Mouse (Mus musculus) kidney, adult 9 months (tissue): ENCODE data around the gene Lysmd2.
"Not testable (repeated sequence)": the region's sequence is repeated elsewhere in the genome, so short reads cannot be mapped to it uniquely, and the experiment has no call there.

Source experiments
- DNase-seq: peaks from one replicate; pipeline ENCODE4 v3.0.0; 2022

Gene Lysmd2

DNA sequence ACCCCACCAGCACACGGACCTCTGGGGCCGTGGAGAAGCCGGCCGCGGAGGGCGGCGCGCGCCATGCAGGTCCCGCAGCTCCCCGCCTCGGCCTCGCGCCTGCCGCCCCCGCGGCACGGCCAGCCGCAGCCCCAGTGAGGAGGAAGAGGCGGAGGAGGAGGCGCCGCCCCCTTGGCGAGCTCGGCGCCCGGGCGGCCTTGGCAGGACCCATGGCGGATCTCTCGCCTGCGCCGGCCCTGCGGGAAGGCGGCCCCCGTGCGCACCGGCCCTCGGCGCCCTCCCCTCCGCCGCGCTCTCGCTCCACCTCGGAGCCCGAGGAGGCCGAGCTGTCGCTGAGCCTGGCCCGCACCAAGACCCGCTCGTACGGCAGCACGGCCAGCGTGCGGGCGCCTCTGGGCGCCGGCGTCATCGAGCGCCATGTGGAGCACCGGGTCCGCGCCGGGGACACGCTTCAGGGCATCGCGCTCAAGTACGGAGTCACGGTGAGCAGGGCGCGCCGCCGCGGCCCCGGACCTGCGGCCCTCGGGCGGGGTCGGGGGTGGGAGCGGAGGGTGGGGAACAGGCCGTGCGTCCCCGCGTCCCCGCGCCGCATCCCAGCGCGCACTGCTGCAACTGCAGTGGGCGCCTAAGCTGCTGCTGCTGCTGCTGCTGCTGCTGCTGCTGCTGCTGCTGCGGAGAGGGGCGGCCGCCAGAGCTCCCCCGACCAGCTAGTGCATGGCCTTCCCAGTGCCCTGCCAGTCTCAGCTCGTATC lies at the start of gene Lysmd2:
Gene Lysmd2 (plus strand): TSS at position 186 of the 752 bp plus-strand sequence.
- DNase-seq: peak; percentile 12

DNA sequence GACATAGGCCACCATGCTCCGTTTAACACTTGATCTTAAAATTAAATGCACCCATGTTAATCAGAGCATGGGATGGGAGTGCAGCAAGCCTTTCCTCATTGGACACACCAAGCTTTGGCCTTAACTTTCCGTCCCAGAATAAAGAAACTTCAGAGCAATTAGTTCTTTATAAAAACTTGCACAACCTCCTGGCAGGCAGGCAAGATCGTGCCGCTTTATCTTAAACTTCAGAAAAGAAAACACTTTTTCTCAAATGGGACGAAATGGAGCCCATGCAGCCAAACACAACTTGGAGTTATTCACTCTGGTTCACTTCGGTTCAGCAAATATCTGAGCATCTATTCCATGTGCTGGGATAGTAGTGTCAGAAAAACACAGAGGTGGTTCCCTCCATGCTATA lies 46.2 kb upstream of the Lysmd2 start:
- no peak for DNase-seq

DNA sequence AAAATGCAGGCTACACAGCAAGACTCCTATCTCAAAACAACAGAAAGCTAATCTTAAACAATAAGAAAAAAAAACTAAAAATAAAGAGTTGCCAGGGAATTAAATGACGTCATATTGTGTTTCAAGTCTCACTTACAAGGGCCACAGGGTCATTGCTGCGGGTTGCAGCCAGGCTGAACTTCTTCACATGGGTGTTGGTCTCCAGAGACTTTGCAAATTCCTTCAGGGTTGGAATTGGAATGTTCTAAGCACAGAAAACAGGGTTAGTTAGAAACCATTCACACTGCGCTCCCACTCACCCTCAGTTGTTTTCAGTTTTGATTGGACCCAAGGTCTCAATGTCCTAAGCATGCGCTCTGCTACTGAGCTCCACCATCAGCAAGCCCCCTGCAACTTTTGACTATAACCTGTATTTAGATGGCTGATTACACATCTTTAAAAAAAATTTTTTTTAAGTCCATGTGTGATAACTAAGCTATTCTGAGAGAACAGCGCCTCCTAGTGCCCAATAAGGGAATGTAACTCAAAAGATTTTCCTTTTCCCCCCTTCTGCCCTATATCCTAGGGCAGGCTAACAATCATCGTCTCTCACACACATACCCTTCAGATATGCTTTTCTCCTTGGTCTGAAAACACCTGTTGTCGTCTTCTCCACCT lies 43.7 kb upstream of the Lysmd2 start:
- peak; percentile 40 for DNase-seq

DNA sequence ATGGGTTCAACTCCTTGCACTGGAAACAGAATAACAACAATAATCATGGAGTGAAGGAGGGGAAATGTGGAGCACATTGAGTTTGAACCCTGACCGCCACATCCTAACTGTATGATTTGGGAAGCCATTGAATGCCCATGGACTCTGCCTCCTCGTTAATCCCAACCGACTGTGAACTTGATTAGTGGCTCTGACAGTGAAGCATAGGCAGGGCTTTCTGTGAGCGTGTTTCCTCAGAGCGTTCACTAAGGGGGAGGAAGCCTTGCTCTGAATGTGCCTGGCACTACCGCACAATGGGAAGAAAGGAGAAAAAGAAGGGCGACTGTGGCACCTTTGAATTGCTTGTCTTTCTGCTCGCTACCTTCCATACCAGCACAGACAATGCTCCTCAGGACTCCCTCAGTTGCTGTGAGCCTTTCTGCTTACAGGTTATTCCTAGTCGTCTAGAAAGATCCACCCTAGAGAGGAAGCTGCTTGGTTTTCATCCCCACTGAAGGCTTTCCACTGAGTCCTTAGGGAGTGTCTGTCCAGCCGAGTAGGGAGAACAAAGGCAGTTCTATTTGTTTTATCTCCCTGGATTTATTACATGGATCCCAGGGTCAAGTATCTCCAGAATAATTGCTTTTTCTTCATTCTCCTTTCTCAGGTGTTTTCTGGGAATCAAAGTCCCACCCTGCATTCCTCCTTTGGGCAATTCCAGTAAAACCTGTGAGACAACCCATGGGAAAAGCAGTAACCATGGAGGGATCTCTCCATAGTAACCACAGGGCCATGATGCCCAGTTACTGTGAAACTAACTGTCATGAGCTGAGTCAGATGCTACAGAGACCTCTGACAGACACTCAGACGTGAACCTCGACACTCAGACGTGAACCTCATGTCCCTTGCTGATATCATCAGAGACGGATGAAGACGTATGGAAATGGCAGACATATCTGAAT lies 35.4 kb upstream of the Lysmd2 start:
- no peak for DNase-seq

DNA sequence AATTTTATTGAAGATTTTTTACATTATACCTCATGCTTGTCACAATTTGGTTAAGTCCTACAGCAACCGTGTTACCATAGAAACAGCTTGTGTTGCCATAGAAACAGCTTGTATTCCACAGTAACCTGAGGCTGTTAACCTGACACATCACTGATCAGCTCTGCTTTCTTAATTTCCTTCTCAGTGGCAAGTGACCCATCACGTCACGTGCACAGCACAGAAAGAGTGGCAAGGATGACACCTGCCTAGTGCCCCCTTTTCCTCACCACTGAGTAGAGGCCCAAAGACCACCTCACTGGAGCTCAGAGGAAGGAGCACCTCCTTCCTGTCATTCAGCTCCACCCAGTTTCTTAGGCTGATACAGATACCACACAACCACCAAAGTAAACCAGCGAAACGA lies 32.1 kb upstream of the Lysmd2 start:
- no peak for DNase-seq

DNA sequence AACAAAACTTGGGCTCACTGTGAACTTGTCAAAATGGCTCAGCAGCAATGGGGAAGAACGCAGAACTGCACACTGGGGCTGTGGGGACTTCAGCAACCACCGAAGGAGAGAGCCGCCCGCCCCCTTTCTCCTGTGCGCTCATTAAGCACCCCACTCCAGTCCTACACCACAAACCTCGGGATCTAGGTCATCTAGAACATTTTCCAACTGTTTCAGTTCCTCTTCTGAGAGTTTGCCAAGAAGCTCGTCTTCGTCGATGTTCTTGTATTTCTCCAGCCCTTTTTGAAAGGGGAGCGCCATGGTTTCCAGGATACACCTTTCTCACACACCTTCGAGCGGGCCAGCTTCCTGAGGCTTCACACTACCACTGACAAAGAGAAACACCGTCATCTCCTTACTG lies 28.5 kb upstream of the Lysmd2 start:
- no peak for DNase-seq

DNA sequence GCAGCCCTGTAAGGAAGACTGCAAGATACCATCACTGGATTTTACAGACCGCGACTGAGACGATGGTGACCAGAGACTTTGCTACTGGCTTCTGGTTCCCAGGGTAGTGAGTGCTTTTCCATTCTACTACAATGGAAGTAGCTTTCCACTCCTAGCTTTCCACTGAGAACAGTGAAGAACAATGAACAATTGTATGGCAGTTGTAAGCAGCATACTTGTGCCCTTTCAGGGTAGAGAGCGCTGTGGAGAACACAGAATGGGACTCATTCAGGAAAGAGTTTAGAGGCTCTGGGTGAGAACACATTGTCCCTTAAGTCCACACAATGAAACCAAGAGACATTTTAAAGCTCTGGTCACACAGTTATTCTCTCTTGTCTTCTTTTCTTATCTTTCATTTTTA lies 27.9 kb upstream of the Lysmd2 start:
- DNase-seq: no peak

DNA sequence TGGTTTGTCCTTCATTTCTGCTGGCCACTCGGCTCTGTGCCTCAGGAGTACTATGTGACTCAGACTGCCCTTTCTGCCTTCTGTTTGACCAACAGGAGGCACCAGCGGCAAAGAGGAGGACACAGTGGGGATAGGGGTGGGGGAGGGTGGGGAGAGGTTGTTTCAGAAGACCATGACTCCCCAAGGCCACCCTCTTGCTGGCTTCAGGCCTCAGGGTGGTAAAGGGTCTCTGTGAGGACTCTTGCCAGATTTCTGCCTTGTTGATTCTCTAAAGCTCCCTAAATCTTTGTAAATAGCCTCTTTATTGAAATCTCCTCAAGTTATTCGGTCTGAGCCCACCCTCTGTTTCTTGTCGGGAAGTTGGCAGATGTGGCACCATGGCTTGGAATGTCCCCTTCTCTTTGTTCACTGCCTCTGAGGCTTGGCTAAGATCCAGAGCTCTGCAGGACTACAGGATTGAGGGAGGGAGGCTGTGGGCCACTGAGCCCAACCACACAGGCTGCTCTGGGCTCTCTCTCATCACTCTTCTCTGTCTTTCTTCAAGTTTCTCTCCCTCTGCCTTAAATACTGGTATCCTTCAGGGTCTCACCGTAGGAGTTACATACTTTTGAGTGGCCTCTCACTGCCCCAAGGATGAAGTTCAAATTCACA lies 26.2 kb upstream of the Lysmd2 start:
- no peak for DNase-seq

DNA sequence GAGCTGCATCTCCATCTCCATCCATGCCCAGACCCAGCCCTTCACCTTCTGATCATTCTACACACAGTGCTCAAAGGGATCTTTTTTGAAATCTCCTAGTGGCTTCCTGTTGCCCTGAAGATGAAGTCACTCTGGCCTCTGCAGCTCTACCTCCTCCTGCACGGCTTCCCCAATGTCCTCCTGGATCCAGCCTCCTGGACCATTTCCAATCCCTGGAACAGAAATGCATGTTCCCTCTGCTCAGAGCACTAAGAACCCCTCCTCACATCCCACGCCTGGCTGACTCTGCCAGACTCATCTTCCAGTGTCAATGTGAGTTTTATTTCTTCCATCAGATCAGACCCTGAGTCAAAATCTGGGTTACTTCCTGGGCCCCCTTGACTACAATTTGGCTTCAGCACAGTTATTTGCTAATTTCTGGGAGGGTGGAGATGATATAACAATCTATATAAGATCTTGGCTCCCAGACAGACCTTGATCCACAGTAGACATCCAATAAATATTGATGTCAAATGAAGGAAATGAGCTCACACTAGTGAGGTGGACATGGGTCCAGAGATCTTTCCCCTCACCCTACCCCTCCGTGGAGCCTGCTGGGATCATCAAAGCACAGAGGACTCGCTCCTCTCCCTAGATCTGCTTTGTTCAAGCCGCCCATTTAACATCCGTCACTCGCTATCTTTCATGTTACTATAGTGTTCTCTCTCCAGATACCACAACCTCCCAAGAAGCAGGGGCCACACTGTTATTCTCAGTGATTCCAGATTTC lies 25.2 kb upstream of the Lysmd2 start:
- DNase-seq: no peak

DNA sequence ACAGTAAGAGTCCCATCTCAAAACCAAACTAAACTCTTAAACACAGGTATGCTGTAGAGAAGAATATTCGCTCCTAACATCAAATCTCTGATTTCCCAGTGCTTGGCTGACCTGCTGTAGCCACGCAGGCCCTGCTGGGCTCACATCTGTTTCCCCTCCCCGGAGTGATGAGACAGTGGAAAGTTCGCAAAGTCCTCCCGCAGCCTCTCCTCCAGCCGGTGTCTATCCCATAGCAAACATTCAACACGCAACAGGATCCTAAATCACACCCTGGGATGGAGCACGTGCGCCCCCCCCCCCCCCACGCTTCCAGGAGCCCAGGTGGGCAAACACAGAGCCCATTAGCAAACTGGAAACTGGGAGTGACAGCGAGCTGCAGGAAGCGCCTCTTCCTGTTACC lies 24.0 kb upstream of the Lysmd2 start:
- DNase-seq: no peak

DNA sequence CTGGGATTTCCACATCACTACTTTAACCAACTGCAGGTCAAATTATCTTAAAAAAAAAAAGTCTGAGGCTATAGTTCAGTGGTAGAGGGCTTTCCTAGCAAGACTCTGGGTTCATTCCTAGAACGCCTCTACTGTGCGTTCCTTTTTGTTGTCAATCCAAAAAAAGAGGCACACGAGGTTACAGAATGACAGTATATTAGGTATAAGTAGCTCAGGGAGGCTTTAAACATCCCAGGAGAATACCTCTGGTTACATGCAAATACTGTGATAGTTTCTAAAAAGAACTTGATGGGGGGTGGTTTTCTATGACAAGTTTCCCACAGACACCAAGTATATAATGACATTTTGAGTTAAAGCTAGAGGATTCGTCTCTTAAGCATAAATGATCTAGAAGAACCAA lies 18.0 kb upstream of the Lysmd2 start:
- no peak for DNase-seq

DNA sequence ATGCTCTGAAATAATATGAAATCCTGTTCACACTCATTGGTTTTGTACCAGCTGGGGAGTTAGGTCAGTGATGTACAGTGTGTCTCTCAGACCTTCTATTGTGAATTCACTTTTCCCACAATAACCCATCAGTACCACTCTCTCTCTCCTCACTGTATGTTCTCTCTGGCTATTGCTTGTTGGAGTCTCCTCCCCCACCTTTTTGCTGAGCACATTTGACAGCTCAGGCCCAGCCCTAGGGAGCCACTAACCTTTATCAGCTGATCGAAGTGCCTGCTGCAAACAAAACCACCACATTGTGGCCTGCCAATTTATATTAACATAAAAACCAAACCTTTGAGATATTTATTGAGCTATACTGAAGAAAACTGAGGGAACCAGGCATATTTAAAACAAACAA lies 16.0 kb upstream of the Lysmd2 start:
- no peak for DNase-seq

DNA sequence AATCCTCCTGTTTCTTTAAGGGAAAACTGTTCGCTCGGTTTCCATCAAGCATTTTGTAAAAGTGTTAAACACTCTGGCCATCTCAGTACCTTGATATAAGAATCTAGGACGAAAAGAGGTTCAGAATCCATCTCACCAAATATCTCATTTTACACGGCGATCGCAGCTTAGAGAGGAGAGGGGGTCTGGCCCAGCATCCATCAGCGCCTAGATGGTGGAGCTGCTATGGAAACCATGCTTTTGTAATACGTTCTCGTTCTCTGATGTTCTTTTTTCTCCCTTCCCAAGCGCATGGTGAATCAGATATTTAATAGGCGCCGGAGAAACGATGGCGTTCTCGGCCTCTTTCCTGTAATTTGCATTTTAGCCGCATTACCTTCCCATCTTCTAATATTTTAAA lies 15.6 kb upstream of the Lysmd2 start:
- DNase-seq: no peak

DNA sequence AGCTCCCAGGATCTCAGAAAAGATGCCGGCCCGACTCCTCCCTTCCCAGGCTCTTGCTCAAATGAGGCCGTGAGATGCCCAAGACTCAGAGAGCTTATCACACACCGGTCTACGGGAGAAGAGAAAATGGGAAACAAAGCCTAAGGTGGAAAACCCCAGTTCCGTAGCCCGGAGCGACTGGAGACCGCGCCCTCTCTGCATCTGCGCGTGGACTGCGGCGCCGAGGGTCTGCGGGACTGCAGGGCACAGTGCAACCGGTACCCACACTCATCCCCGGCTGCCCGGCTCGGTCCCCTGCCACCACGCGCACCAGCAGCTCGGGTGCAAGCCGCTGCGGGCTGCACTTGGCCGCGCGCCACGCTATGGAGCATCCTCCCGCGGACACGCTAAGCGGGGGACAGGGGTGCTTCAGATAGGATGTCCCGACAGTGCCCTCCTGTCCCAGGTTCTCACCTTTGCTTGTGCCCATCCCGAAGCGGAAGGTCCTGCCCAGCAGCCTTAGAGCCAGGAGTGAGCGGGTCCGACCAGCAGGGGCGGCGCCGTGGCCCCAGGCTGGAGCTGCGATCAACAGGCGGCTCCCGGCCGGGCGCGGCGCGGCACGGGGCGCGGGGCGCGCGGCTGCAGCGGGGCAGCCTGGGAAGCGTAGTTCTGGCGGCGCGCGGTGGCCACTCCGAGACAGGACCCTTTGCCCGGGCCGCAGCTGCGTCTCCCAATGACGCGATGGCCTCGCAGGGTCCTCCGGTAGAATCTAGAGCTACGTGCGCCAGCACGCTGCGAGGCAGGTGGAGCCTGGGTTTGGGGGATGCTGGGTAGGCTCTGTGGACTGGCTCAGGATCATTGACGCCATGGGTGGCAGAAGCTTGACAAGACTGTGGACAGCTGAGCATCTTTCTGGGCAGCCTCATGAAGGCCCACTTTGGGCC lies 14.7 kb upstream of the Lysmd2 start, which contains the start of gene Tmod2:
Gene Tmod2 (minus strand): TSS at position 755 of the 923 bp plus-strand sequence.
- DNase-seq: no peak

DNA sequence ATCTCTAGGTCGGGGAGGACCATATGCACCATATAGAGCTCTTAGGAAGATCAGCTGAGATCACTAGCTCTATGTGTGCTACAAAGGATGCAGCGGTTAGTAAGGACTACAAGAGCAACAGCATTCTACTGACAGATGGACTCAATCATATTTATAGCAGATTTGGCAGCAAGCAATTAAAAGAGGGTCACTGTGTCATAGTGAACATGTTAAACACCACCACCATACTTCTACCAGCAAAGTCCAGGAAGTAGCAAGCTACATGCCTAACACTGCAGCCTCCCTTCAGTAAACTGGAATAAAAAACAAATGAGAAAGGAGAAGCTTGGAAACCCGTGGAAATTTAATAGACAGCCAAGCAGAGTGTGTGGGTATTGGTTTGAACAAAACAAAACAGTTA lies 9.0 kb upstream of the Lysmd2 start:
- DNase-seq: no peak

DNA sequence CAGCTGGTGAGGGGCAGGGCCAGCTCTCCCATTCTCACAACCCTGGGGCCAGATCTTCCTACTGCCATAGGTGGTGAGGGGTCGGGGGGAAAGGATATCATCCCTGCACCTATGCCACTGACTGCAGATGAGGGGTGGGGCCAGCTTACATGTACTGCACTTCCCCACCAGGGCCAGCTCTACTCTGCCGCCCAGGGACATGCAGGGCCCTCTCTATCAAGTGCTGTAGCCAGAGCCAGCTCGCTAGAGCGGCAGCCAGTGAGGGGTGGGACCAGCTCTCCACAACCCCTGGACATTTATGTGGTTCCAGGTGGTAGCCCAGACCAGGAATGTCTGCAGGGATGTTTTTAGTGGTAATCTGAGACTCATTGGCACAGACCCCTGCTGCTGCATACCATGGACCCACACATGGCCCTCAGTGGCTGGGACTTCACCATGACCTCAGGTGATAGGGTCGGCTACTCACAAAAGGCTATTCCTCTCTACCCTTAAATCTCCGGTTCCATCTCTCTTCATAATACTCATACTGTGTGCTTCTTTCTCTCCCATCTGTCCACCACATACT lies 6.6 kb upstream of the Lysmd2 start:
- no peak for DNase-seq

DNA sequence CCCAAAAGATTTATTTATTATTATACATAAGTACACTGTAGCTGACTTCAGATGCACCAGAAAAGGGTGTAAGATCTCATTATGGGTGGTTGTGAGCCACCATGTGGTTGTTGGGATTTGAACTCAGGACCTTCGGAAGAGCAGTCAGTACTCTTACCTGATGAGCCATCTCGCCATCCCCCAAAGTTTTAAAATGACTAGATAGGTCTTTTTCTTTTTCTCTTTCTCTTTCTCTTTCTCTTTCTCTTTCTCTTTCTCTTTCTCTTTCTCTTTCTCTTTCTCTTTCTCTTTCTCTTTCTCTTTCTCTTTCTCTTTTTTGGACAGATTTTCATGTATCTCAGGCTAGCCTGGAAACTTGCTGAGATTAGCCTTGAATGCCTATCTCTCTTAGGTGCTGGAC lies 5.8 kb upstream of the Lysmd2 start:
- DNase-seq: not testable (repeated sequence)

DNA sequence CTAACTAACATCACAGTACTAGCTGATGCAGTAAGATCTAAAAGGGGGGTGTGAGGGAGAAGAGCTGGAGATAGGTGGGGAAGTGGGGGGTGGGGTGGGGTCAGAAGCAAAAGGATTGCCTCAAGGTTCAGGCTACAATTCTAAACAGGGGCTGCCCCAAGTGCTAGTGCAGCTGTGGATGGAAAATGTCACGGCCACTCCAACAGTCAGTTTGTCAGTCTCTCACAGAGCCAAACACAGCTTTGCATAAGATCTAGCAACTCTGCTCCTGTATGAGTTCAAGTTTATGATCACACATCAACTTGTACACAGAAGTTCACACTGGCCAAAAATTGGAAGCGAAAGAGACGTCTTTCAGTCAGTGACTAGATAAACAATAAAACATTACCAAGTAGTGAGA lies 4.1 kb upstream of the Lysmd2 start:
- DNase-seq: no peak

DNA sequence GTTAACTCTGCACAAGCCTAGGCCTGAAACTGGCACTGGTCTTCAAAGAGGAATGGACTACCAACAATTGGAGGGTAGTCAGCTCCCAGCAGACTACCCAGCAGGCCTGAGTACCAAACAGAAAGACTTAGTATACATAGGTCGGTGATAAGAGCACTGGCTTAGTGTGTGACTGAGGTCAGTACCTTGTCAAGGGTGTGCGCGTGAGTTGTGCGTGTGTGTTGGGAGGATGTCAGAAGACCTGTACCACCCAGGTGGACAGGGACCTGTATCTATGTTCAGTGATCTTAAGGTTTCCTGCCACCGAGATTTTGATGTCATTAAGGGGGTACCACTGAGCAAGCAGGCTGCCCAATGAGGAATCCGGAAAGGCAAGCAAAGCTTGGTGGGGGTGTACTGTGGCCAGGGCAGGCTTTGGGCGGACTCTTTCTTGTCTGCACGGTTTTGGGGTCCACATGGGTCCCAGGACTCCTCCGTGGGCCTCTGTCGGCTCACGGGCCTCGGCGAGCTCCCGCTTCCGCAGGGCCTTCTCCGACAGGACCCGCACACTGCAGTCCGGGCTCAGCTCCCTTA lies 472 bp upstream of the Lysmd2 start:
- no peak for DNase-seq

DNA sequence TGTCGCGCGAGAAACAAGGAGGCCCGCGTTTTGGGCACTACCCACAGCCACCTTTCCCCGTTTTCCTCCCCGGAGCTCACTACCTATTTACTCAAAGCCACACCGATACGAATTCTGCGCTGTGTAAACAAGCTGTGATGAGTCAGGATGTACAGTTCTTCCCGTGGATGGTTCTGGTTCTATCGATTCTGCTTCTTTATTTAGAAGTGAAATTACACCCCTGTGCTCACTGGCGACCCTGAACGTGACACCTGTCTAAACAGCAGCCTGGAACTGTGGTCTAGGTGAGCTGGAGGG lies 715 bp downstream of the Lysmd2 start:
- no peak for DNase-seq
